Mouse (Mus musculus) splenic B cell, adult 2 months (primary cell): Measurements from ENCODE around the gene Zfp52.

Experiments used
- DNase-seq: peaks from one replicate; pipeline ENCODE4 v3.0.0-alpha.2; 2011; ENCODE audit warnings: low read depth, low spot score
- H3K27me3 ChIP-seq: 2 replicates; pipeline ENCODE4 v1.6.1; 2012; ENCODE audit warnings: mild to moderate bottlenecking, low read length, moderate library complexity, mixed read lengths; ENCODE audit not compliant: control insufficient read depth, poor library complexity, insufficient read depth, severe bottlenecking
- H3K36me3 ChIP-seq: 2 replicates; pipeline ENCODE4 v1.6.1; 2012; ENCODE audit warnings: mild to moderate bottlenecking, low read length, moderate library complexity, mixed read lengths; ENCODE audit not compliant: control insufficient read depth, poor library complexity, insufficient read depth, severe bottlenecking

Zfp52 gene

DNA sequence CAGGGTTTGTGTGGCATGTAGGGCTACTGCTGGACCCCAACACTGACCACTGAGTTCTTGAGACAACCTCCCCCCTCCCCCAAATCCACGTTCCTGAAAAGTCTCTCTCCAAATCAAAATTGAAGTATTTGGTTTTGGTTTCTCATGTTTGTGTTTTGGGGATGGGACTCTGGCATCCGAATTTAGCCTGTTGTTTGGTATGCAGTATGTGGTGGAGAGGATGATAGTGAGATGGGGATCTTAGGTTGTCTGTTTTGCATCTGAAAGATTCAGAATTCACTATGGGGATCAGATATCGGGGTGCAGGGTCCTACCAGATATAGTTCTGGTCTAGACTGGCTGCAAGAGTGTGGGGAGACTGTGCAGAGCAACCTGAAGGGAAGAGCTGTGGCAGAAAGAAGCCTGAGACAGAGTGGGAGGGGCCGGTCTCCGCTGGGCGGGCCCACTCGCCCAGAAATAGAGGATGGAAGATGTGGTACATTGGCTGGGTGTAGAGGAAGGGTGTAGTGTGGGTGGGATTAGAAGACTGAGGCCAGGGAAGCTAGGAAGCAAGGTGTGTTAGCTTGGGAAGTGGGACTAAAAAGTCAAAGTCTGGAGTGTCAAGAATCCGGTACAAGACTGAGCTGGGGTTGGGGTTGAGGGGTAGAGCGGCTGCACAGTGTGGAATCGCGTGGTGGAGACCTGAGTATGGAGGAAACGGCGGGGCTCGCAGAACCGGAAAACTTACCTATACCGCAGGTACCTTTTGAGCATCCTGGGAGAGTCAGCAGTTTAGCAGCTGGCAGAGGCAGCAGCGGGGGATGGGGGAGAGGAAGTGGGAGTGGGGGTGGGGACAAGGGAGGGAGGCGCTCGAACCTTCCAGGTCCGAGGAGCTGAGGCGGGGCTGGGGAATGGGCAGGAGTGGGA lies at the start of gene Zfp52:
Gene Zfp52, plus strand, starts transcription at position 444 of the 906 bp plus-strand sequence.
- peak; percentile 61 for DNase-seq
- peaks cover 2% of the 10 kb centered on the region; the same call in 1 of the 2 replicates for H3K36me3 ChIP-seq
- no peaks in the 10 kb centered on the region for H3K27me3 ChIP-seq

DNA sequence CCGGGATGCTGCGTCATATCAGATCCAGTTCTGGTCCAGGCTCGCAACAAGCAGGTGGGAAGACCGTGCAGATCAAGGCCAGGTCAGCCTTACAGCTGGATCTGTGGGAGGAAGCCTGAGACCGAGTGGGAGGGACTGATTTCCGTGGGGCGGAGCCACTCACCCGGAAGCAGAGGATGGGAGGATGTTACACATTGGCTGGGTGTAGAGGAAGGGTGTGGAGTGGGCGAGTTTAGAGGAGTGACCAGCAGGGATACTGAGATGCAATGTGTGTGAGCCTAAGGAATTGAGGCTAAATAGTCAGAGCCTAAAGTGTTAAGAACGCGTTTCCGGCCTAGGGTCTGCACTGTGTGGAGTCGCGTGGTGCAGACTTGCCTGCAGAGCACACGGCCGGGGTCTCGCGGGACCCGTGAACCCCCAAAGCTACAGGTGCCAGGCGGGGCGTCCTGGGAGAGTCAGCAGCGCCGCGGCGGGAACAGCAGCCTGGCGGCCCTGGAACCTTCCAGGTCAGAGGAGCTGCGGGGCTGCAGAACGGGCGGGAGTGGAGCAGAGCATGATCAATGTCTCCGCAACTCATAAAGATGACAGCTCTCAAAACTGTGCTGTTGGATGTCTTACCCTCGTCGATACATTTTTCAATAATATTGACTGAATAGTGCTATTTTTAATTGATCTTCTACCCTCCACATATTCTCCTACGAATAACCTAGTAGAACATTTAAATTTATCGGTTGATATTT lies 46.4 kb upstream of the Zfp52 start, which contains the start of gene Zfp53:
Gene Zfp53, plus strand, starts transcription at position 239 of the 740 bp plus-strand sequence.
- DNase-seq, result peak; percentile 86
- Histone ChIP-seq H3K27me3 (no peaks in the 10 kb centered on the region), H3K36me3 (peaks cover 3% of the 10 kb centered on the region; the same call in 1 of the 2 replicates)

DNA sequence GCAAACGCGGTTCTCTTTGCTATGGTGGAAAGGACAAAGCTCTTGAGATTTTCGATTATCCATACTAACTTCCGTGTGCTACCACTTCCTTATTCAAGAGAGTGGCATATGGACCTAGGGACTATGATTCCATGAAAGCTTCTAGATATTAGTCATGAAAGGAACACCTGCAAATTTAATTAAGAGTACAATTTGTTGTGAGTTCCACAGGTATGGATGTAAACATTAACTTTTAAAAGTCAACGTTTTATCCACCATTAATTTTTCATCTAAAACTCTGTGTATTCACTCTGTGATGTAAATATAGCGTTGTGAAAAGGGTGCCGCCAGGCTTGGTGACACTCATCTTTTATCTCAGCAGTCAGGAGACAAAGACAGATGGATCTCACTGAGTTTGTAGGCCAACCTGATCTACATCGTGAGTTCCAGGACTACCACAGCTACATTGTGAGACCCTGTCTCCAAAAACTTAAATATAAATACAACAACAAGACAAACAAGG lies 45.8 kb upstream of the Zfp52 start:
- Histone ChIP-seq H3K27me3 (no peaks in the 10 kb centered on the region), H3K36me3 (peaks cover 3% of the 10 kb centered on the region; the same call in 1 of the 2 replicates)
- DNase-seq, result no peak

DNA sequence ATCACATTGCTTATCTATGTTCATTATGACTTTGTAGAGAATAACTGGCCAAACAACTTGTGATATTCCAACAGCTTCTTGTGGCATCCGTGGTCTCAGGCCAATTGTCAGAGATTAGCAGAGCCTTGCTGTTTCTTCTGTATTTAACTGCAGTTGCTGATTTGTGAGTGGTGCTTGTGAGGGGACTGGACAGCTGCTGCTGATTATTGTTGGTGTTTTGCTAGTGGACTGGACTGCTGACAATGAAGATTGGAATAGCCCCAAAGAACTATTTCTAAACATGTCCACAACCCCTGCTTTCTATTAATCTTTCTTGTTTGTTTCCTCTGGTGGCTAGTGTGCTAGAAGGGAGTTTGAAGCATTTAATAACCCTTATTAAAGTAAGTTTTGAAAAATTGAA lies 34.0 kb upstream of the Zfp52 start:
- Histone ChIP-seq H3K27me3 (no peaks in the 10 kb centered on the region), H3K36me3 (no peaks in the 10 kb centered on the region; the same call in 1 of the 2 replicates)
- no peak for DNase-seq

DNA sequence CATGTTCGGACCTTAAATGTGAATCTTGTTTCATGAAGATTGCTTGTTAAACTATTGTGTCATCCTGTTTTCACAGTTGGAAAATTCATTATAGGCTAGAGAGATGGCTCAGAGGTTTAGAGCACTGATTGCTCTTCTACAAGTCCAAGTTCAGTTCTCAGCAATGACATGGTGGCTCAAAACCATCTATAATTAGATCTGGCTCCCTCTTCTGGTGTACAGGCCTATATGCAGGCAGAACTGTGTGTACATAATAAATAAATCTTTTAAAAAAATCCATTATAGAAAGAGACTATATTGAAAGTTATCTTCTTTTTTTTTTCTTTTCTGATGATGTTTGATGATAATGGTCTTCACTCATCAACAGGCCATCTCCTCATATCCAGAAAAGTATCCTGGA lies 30.8 kb upstream of the Zfp52 start:
- DNase-seq, result peak; percentile 29
- Histone ChIP-seq H3K36me3 (peaks cover 4% of the 10 kb centered on the region), H3K27me3 (no peaks in the 10 kb centered on the region)

DNA sequence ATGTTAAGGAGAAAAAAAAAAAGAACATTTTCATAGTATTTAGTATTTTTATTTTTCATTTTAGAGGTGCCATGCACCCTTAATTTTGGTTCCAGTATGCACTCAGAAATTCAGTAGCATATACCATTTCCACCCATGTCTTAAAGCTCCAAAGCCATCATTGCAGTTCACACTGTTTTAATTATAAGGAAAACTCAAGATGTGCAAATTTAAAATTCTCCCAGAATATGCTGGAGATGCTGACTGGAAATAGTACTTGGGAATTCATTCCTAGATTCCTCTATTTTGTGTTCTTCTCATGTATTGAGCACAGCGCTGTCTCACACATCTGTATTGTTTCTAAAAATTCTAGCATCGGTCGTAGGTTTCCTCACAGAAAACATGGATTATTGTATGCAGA lies 29.1 kb upstream of the Zfp52 start:
- Histone ChIP-seq H3K27me3 (no peaks in the 10 kb centered on the region), H3K36me3 (peaks cover 4% of the 10 kb centered on the region)
- no peak for DNase-seq

DNA sequence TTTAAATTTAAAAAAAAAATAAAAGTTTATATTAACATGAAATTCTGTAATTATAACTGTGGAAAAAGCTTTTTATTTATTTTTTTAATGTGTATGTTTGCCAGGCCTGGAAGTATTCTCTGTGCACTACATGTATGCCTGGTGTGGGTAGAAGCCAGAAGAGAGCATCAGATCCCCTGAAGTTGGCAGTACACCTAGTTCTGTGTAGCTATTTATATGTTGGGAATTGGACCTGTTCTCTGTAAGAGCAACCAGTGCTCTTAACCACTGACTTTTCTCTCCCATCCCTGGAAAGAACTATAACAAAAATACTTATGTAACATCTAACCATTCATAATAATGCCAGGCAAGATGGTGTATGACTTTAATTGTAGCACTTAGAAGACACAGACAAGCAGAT lies 25.6 kb upstream of the Zfp52 start:
- no peaks in the 10 kb centered on the region for H3K27me3 ChIP-seq
- DNase-seq, result no peak
- peaks cover 4% of the 10 kb centered on the region; the same call in 1 of the 2 replicates for H3K36me3 ChIP-seq

DNA sequence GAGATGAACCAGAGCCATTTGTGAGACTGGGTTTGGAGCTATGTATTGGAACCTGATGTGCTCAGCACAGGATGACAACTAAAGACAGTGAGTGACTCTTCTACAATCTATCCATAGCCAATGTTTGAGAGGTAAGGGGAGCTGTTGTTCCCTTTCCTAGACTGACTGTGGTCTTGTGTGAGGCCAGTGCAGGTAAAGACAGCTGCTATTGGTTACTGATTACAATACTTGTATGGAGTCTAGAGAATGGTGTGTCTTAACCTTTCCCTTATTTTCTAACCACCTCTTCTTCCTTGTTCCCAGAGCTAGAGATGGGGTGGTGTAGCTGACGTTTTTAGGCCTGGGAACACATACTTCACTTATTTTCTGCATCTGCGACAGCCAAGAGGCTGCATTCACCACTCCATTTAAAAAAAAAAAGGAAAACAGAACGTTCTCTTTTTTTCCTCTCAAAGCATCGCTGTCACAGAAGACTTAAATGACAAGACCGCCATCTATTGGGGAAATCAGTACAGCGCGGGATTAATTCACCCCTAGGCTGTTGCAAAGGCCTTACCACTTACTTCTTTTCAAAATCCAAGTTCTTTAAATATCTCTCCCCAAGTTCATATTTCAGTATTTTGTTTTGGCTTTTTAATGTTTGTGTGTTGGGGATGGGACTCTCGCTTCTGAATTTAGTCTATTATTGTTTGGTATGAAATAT lies 19.8 kb upstream of the Zfp52 start:
- Histone ChIP-seq H3K27me3 (no peaks in the 10 kb centered on the region), H3K36me3 (no peaks in the 10 kb centered on the region)
- peak; percentile 86 for DNase-seq

DNA sequence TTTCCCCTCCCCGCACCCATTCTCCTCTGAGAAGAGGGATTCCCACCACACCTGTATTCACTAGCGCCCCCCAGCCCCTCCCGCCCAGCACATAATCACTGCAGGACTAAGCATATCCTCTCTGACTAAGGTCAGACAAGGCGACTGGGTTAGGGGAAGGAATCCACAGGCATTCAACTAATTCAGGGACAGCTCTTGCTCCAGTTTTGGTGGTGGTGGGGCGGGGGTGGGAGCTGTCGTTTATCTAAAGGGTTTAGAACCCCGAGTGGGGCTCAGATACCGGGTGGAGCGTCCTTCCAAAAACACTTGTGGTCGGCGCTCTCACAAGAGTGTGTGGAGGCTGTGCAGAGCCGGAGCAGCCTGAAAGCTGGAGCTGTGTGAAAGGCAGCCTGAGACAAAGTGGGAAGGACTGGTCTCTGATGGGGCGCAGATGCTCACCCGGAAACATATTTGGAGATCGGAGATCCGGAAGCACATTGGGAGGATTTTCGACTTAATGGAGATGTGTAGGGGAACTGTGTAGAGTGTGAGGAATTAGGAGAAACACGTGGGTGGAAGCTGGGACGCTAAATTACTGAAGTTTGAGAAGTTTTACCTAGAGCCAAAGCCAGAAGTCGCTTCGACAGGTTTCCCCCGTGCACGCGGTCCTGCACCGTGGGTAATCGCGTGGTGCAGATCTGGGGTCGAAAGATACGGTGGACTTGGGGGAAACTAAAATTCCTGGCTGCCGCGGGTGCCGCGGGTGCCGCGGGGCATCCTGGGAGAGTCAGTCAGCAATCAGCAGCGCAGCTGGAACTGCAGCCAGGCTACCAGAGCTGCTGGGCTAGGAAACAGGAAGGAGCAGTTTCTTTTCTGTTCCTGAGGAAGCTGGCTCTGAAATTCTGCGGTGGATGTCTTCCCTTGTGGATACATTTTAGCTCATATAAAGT lies 18.9 kb upstream of the Zfp52 start:
- Histone ChIP-seq H3K27me3 (no peaks in the 10 kb centered on the region), H3K36me3 (no peaks in the 10 kb centered on the region)
- peak; percentile 40 for DNase-seq

DNA sequence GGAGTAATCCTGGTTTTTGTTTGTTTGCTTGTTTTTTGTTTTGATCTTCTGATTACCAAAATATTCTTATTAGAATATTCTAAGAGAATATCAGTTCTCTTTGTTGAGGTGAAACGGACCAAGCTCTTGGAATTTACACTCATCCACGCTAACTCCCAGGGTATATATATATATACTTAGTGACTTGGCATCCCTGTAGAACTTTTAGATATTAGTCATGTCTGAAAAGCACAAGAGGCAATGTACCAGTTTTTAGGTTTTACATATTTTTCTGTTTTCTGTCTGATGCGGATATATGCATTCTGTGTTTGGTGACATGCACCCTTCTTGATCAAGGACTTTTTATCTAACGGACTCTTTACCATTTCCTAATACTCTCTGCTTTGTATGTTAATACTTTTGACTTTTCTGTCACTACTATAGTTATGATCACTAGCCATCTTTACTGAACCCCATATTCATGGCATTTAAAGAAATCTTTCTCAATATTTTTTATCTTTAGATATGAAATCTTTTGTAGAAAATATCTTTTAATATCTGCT lies 18.1 kb upstream of the Zfp52 start:
- Histone ChIP-seq H3K36me3 (no peaks in the 10 kb centered on the region), H3K27me3 (no peaks in the 10 kb centered on the region)
- DNase-seq, result no peak

DNA sequence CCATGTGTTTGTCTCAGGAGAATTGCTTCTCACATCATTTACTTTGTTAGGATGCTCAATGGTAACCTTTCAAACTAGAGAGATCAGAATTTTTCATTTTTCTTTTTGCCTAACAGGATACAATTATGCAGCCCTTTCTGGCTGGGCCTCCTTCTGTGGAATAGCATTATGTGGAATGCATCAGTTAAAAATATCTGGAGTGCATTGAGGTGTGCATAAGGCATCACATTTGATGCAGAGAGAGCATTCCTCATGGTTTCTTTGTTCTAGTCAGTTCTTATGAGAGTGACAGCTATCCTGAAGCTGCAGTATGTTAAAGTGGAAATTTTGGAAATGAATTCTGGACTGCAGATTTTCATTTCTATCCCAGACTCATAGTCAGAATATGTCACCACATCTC lies 9.1 kb upstream of the Zfp52 start:
- no peaks in the 10 kb centered on the region for H3K27me3 ChIP-seq
- no peak for DNase-seq
- no peaks in the 10 kb centered on the region for H3K36me3 ChIP-seq

DNA sequence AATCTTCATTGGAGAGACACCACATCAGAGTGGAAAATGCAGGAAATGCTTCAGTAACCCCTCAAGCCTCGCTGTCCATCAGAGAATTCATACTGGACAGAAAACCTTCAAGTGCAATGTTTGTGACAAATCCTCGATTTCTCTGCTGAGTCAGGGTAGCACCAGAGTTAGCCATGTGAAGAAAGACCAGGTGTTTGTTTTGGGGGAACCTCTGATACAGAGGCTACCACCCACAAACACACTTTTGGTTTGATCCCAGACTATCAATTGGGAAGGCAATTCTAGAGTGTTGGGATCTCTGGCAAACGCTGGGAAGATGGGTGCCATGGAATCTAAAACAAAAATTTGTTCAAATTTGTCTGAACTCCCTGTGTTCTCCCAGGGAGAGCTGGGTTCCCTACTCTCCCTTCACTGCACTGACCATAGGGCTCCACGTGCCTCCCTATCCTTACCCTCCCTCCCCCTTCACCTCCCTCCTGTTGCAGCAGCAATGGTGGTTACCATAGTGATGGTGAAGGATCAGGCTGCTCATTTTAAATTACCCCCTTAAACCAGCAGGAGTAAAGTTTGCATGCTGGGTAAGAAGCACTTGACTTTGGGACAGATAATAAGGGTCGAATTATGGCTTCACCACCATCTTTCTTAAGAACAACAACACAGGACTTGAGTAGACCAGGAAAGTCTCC lies 4.6 kb upstream of the Zfp52 start:
- H3K36me3 ChIP-seq, result no peaks in the 10 kb centered on the region

DNA sequence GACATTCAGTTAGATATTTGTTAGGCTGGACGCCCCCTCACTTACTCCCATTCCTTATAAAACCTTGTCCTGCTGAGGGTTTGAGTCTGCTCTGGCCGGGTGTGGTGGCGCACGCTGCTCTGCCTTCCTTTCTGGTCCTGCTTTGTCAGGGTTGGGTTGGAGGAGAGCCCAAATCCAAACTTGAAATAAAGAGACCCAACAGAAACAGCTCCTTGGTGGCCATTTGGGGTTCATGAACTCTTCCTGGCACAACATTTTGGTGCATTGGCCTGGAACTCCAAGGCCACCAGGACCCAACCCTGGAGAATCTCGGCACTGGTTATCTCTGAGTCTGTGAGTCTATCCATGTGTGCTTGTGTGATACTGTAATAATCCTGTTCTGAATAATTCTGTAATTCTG lies 3.7 kb upstream of the Zfp52 start:
- DNase-seq, result no peak
- Histone ChIP-seq H3K27me3 (no peaks in the 10 kb centered on the region), H3K36me3 (no peaks in the 10 kb centered on the region)

More for the DNA sequence above, 4.6 kb upstream of the Zfp52 start:
- no peak for DNase-seq
- H3K27me3 ChIP-seq, result no peaks in the 10 kb centered on the region
